Mouse (Mus musculus) cerebral cortex, adult 2 months (tissue): ENCODE measurements around the gene Rnf186.

Experiments used
- WGBS: fragments of 180-500 bp; shearing (Covaris S2); methylation state at CpG from one replicate; pipeline ENCODE4 v1.1.7; 2018; 5-methylcytosine and 5-hydroxymethylcytosine counted together

The Rnf186 gene

DNA sequence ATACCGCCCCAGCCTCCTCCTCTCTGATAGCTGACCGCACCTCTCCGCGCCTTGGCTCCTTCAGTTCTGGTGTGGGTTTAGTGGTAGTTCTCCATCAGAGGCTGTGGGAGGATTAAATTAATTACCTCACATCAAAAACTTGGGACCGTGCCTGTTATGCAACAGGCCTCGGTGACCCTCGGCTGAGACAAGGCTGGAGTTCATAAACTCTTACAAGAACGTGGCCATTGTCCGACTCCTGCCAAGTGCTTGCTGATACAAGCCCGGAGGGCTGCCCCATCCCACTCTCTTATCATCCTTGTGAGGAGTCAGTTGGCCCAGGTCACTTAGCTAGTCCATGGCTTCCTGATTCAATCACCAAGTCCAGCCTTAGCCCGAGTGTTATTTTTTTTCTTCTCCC is 46.4 kb downstream of the Rnf186 start:
- 91% methylated on average over 11 of the region's 11 CpGs for WGBS

DNA sequence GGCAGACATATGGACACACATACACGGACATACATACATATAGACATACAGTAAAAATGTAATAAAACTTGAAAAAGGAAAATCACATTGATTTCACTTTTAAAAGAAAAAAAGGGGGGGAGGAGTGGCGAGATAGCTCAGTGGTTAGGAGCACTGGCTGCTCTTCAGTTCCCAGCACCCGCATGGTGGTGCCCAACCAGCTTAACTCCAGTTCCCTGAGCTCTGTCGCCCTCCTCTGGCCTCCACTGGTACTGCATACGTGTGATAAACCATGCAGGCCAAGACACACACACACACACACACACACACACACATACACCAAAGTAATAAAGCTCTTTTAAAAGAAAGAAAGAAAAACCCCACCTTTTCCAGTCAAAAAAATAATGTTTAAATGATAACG is 47.9 kb downstream of the Rnf186 start:
- WGBS = 87% methylated on average over 6 of the region's 6 CpGs
